Mouse (Mus musculus) megakaryocyte-erythroid progenitor cell, adult 5-6 weeks (primary cell): ENCODE measurements around the gene Bsg. TPM values are rescaled to one million over a fixed set of nuclear protein-coding genes. Genes with fewer than 3 reads are reported as not detected.
"Not testable (repeated sequence)": the region's sequence is repeated elsewhere in the genome, so short reads cannot be mapped to it uniquely, and the experiment has no call there.

Experiments
- ATAC-seq: replicated peaks from 2 replicates; pipeline ENCODE4 v1.8.0; 2016; ENCODE audit warnings: mild to moderate bottlenecking, inconsistent platforms; ENCODE audit not compliant: severe bottlenecking, poor library complexity, low FRiP score, low TSS enrichment
- total RNA-seq, 2 experiments: library from RNA; stranded (forward) in 1 of 2; stranded (reverse) in 1 of 2; fragments of 200-1000, 215-1000 nt in 1 of 2; fragments of >200 nt in 1 of 2; fragmentation: Nextera tagmentation in 1 of 2; gene quantifications; 2 replicates each; pipeline ENCODE4 v1.2.3; 2014 to 2017

The Bsg gene
- total RNA-seq, 2 experiments from 2014 or later: 443 to 460 TPM

GRCm38 (mm10) chr10:79755854-79756253 lies 51.6 kb downstream of the Bsg start:
- ATAC-seq: no peak

GRCm38 (mm10) chr10:79756660-79757059 lies 52.4 kb downstream of the Bsg start:
- no peak for ATAC-seq

- ATAC-seq: not testable (repeated sequence)
Measured at GRCm38 (mm10) chr10:79759675-79760074, 55.4 kb downstream of the Bsg start.

DNA sequence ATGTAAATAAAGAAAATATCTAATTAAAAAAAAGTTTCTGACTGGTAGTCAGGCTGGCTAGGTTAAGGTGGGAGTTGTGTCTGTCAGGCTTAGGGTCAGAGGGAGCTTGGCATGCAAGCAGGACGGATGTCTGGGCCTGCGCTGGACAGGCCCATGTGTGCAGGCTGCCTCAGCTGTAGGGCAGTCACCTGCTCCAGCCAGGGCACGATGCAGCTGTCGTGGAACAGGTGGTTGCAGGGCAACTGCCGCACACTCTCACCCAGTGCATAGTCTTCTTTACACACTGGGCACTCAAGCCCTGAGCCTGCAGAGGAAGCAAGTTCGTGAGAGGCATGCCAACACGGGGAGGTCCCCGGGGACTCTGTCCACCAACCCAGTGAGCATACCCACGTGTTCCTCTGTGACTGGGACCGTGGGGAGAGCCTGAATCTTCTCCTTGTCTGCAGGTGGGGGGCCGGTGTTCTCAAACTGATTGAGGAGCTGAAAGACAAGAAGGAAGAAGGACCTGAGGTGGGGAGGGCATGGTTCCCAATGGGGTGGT lies 56.4 kb downstream of the Bsg start:
- ATAC-seq: no peak

Other genes starting within 250 kb of the Bsg start
- not detected in 2 replicates for gene Vmn2r83, start 235.8 kb upstream of the Bsg start, total RNA-seq (2014; fragmentation: Nextera tagmentation)
- not detected in 2 replicates for gene Vmn2r83, start 235.8 kb upstream of the Bsg start, total RNA-seq (2017)
- 5.4 and 12.2 TPM in 2 replicates for gene Plpp2, start 170.7 kb upstream of the Bsg start, total RNA-seq (2014; fragmentation: Nextera tagmentation)
- 3.3 and 3.9 TPM in 2 replicates for gene Plpp2, start 170.7 kb upstream of the Bsg start, total RNA-seq (2017)
- gene Mier2, start 149.3 kb upstream of the Bsg start, total RNA-seq (2014; fragmentation: Nextera tagmentation): 5.9 and 8.5 TPM in 2 replicates
- gene Mier2, start 149.3 kb upstream of the Bsg start, total RNA-seq (2017): 2.1 and 12.3 TPM in 2 replicates
- not detected in 2 replicates for gene Theg, start 117.2 kb upstream of the Bsg start, total RNA-seq (2014; fragmentation: Nextera tagmentation)
- not detected in 2 replicates for gene Theg, start 117.2 kb upstream of the Bsg start, total RNA-seq (2017)
- not detected in 2 replicates for gene C2cd4c, start 90.5 kb upstream of the Bsg start, total RNA-seq (2014; fragmentation: Nextera tagmentation)
- gene C2cd4c, start 90.5 kb upstream of the Bsg start, total RNA-seq (2017): not detected in 2 replicates
- not detected in 2 replicates for gene Shc2, start 66.6 kb upstream of the Bsg start, total RNA-seq (2014; fragmentation: Nextera tagmentation)
- gene Shc2, start 66.6 kb upstream of the Bsg start, total RNA-seq (2017): not detected in 2 replicates
- gene Odf3l2, start 58.8 kb upstream of the Bsg start, total RNA-seq (2014; fragmentation: Nextera tagmentation): not detected in 2 replicates
- gene Odf3l2, start 58.8 kb upstream of the Bsg start, total RNA-seq (2017): not detected in 2 replicates
- gene Madcam1, start 39.9 kb upstream of the Bsg start, total RNA-seq (2014; fragmentation: Nextera tagmentation): not detected in 2 replicates
- gene Madcam1, start 39.9 kb upstream of the Bsg start, total RNA-seq (2017): not detected in 2 replicates
- gene Tpgs1, start 35.1 kb upstream of the Bsg start, total RNA-seq (2014; fragmentation: Nextera tagmentation): 8.5 and 10.8 TPM in 2 replicates
- gene Tpgs1, start 35.1 kb upstream of the Bsg start, total RNA-seq (2017): 2.9 and 4.1 TPM in 2 replicates
- gene Cdc34, start 22.3 kb upstream of the Bsg start, total RNA-seq (2014; fragmentation: Nextera tagmentation): 134 and 152 TPM in 2 replicates
- gene Cdc34, start 22.3 kb upstream of the Bsg start, total RNA-seq (2017): 128 and 236 TPM in 2 replicates
- gene Gzmm, start 15.5 kb upstream of the Bsg start, total RNA-seq (2014; fragmentation: Nextera tagmentation): 1.7 and 1.8 TPM in 2 replicates
- 1.7 and 2.4 TPM in 2 replicates for gene Gzmm, start 15.5 kb upstream of the Bsg start, total RNA-seq (2017)
- 0.50 TPM in 1 of 2 replicates, not detected in the other for gene Hcn2, start 12.1 kb downstream of the Bsg start, total RNA-seq (2014; fragmentation: Nextera tagmentation)
- gene Hcn2, start 12.1 kb downstream of the Bsg start, total RNA-seq (2017): not detected in 2 replicates
- gene Polrmt, start 42.1 kb downstream of the Bsg start, total RNA-seq (2014; fragmentation: Nextera tagmentation): 45.2 and 51.7 TPM in 2 replicates
- 17.6 and 21.2 TPM in 2 replicates for gene Polrmt, start 42.1 kb downstream of the Bsg start, total RNA-seq (2017)
- gene Fgf22, start 50.6 kb downstream of the Bsg start, total RNA-seq (2014; fragmentation: Nextera tagmentation): not detected in 2 replicates
- not detected in 2 replicates for gene Fgf22, start 50.6 kb downstream of the Bsg start, total RNA-seq (2017)
- gene Rnf126, start 62.5 kb downstream of the Bsg start, total RNA-seq (2014; fragmentation: Nextera tagmentation): 76.0 and 106 TPM in 2 replicates
- 16.2 and 20.8 TPM in 2 replicates for gene Rnf126, start 62.5 kb downstream of the Bsg start, total RNA-seq (2017)
- gene Fstl3, start 72.8 kb downstream of the Bsg start, total RNA-seq (2014; fragmentation: Nextera tagmentation): 0.49 and 0.96 TPM in 2 replicates
- gene Fstl3, start 72.8 kb downstream of the Bsg start, total RNA-seq (2017): 0.66 and 0.80 TPM in 2 replicates
- gene Prss57, start 86.5 kb downstream of the Bsg start, total RNA-seq (2014; fragmentation: Nextera tagmentation): 2.4 and 7.6 TPM in 2 replicates
- gene Prss57, start 86.5 kb downstream of the Bsg start, total RNA-seq (2017): 1.7 and 3.5 TPM in 2 replicates
- gene Palm, start 89.1 kb downstream of the Bsg start, total RNA-seq (2014; fragmentation: Nextera tagmentation): 7.6 and 11.1 TPM in 2 replicates
- 4.6 and 6.8 TPM in 2 replicates for gene Palm, start 89.1 kb downstream of the Bsg start, total RNA-seq (2017)
- not detected in 2 replicates for gene Misp, start 116.5 kb downstream of the Bsg start, total RNA-seq (2014; fragmentation: Nextera tagmentation)
- not detected in 2 replicates for gene Misp, start 116.5 kb downstream of the Bsg start, total RNA-seq (2017)
- 423 and 470 TPM in 2 replicates for gene Ptbp1, start 149.9 kb downstream of the Bsg start, total RNA-seq (2014; fragmentation: Nextera tagmentation)
- gene Ptbp1, start 149.9 kb downstream of the Bsg start, total RNA-seq (2017): 149 and 201 TPM in 2 replicates
- 2.5 and 8.7 TPM in 2 replicates for gene Prtn3, start 170.0 kb downstream of the Bsg start, total RNA-seq (2014; fragmentation: Nextera tagmentation)
- gene Prtn3, start 170.0 kb downstream of the Bsg start, total RNA-seq (2017): 0.56 and 5.9 TPM in 2 replicates
- gene Plppr3, start 170.1 kb downstream of the Bsg start, total RNA-seq (2014; fragmentation: Nextera tagmentation): not detected in 2 replicates
- 5.8 and 15.0 TPM in 2 replicates for gene Plppr3, start 170.1 kb downstream of the Bsg start, total RNA-seq (2017)
- 10.5 TPM in 1 of 2 replicates, not detected in the other for gene Elane, start 181.8 kb downstream of the Bsg start, total RNA-seq (2014; fragmentation: Nextera tagmentation)
- 0.23 and 1.3 TPM in 2 replicates for gene Elane, start 181.8 kb downstream of the Bsg start, total RNA-seq (2017)
- gene Cfd, start 186.4 kb downstream of the Bsg start, total RNA-seq (2014; fragmentation: Nextera tagmentation): not detected in 2 replicates
- gene Cfd, start 186.4 kb downstream of the Bsg start, total RNA-seq (2017): not detected in 2 replicates
- 17.1 and 21.7 TPM in 2 replicates for gene Med16, start 204.4 kb downstream of the Bsg start, total RNA-seq (2014; fragmentation: Nextera tagmentation)
- gene Med16, start 204.4 kb downstream of the Bsg start, total RNA-seq (2017): 9.7 and 9.8 TPM in 2 replicates
- not detected in 2 replicates for gene Gm26602, start 206.4 kb downstream of the Bsg start, total RNA-seq (2014; fragmentation: Nextera tagmentation)
- gene Gm26602, start 206.4 kb downstream of the Bsg start, total RNA-seq (2017): not detected in 2 replicates
- 0.31 TPM in 1 of 2 replicates, not detected in the other for gene Kiss1r, start 212.5 kb downstream of the Bsg start, total RNA-seq (2014; fragmentation: Nextera tagmentation)
- 2.2 TPM in 1 of 2 replicates, not detected in the other for gene Kiss1r, start 212.5 kb downstream of the Bsg start, total RNA-seq (2017)
- gene R3hdm4, start 216.7 kb downstream of the Bsg start, total RNA-seq (2014; fragmentation: Nextera tagmentation): 80.3 and 91.7 TPM in 2 replicates
- gene R3hdm4, start 216.7 kb downstream of the Bsg start, total RNA-seq (2017): 35.5 and 38.9 TPM in 2 replicates
- 4.4 and 5.9 TPM in 2 replicates for gene Arid3a, start 222.6 kb downstream of the Bsg start, total RNA-seq (2014; fragmentation: Nextera tagmentation)
- 5.4 and 6.0 TPM in 2 replicates for gene Arid3a, start 222.6 kb downstream of the Bsg start, total RNA-seq (2017)